Mouse (Mus musculus) small intestine, adult 2 months (tissue): Measurements from ENCODE around the gene Myl3. TPM values are rescaled to one million over a fixed set of nuclear protein-coding genes. Genes with fewer than 3 reads are reported as not detected.

Source experiments
- H3K27ac ChIP-seq: fragments of 200-500 bp; 2 replicates; pipeline ENCODE4 v1.5.1; 2012; ENCODE audit warnings: low read depth, low read length, control low read depth, inconsistent platforms; ENCODE audit not compliant: insufficient read depth
- H3K27me3 ChIP-seq: fragments of 200-500 bp; 2 replicates; pipeline ENCODE4 v1.6.1; 2012; ENCODE audit warnings: mild to moderate bottlenecking, moderate library complexity, low read length, inconsistent platforms; ENCODE audit not compliant: control insufficient read depth, insufficient read depth
- H3K36me3 ChIP-seq: fragments of 200-500 bp; 2 replicates; pipeline ENCODE4 v1.6.1; 2012; ENCODE audit warnings: mild to moderate bottlenecking, low read length, control low read depth, inconsistent platforms; ENCODE audit not compliant: control insufficient read depth, insufficient read depth
- H3K4me1 ChIP-seq: fragments of 200-500 bp; 2 replicates; pipeline ENCODE4 v1.6.1; 2012; ENCODE audit warnings: low read length, inconsistent platforms, mixed read lengths; ENCODE audit not compliant: control insufficient read depth, insufficient read depth, insufficient read length
- H3K4me3 ChIP-seq: fragments of 200-500 bp; 2 replicates; pipeline ENCODE4 v1.5.1; 2012; ENCODE audit warnings: low read depth, mild to moderate bottlenecking, control low read depth, inconsistent platforms, low read length, moderate library complexity
- CTCF ChIP-seq: fragments of 200-500 bp; IDR thresholded peaks from 2 replicates; pipeline ENCODE4 v1.5.1; 2012; ENCODE audit warnings: low read depth, mild to moderate bottlenecking, control low read depth, inconsistent platforms, low read length, moderate library complexity, mixed read lengths; ENCODE audit not compliant: insufficient replicate concordance, insufficient read length; ENCODE audit errors: extremely low read depth
- POLR2A ChIP-seq: fragments of 200-500 bp; IDR thresholded peaks from 2 replicates; pipeline ENCODE4 v1.6.1; 2012; ENCODE audit warnings: low read depth, mild to moderate bottlenecking, control low read depth, inconsistent platforms, low read length, moderate library complexity
- WGBS: fragments of 180-500 bp; shearing (Covaris S2); methylation state at CpG from one replicate; pipeline ENCODE4 v1.1.7; 2018; 5-methylcytosine and 5-hydroxymethylcytosine counted together
- polyA plus RNA-seq: library from polyadenylated mRNA; depleted of rRNA; stranded (reverse); fragments of >200 nt; gene quantifications from 2 replicates; pipeline ENCODE4 v1.2.3, GENCODE M21; 2012

Gene Myl3
- polyA plus RNA-seq, 1 experiment = not detected

DNA sequence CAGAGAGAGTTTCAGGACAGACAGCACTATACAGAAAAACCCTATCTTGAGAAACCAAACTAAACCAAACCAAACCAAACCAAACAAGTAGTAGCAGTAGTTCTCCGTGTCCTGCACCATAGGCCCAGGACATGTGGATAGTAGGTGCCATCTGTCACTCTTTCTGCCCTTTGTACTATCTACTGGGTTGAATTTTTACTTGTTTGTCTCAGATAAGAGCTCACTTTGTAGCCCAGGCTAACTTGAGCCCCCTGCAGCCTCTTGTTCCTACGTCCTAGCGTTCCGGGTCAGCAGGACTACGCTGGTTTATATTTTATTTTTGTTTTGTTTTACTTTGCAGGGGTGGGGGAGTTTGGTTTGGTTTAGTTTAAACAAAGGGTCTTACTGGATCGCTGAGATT is 37.7 kb upstream of the Myl3 start:
- WGBS = 84% methylated on average over 6 of the region's 6 CpGs
- Histone ChIP-seq H3K4me3 (no peak overlapping the region), H3K4me1 (peaks cover 30% of the 10 kb centered on the region), H3K36me3 (peaks cover 14% of the 10 kb centered on the region), H3K27ac (no peak overlapping the region), H3K27me3 (no peaks in the 10 kb centered on the region)
- TF ChIP-seq CTCF (no peak), POLR2A (no peak)

DNA sequence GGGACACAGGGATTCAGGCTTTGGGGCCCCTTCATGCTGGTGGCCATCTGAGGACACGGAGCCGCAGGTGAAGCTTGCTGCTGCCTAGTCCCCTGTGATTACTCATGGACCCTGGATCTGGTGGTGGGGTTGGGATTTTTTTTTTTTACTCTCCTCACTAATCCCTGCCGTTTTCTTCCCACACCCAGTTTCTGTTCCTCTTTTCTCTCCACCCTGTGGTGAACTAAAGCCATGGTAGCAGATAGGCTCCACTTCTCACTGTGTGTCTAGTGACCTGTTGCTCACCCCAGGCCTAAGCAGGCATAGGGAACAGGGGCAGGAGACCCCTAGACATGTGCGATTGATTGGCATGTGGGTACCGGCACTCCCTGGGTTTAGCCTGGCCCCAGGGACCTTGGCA is 34.9 kb upstream of the Myl3 start:
- TF ChIP-seq POLR2A (no peak), CTCF (no peak)
- peaks cover 25% of the 10 kb centered on the region for H3K36me3 ChIP-seq
- H3K27ac ChIP-seq = no peak overlapping the region
- no peak overlapping the region for H3K4me3 ChIP-seq
- no peaks in the 10 kb centered on the region for H3K27me3 ChIP-seq
- WGBS = 85% methylated on average over 5 of the region's 5 CpGs
- H3K4me1 ChIP-seq = peaks cover 14% of the 10 kb centered on the region

DNA sequence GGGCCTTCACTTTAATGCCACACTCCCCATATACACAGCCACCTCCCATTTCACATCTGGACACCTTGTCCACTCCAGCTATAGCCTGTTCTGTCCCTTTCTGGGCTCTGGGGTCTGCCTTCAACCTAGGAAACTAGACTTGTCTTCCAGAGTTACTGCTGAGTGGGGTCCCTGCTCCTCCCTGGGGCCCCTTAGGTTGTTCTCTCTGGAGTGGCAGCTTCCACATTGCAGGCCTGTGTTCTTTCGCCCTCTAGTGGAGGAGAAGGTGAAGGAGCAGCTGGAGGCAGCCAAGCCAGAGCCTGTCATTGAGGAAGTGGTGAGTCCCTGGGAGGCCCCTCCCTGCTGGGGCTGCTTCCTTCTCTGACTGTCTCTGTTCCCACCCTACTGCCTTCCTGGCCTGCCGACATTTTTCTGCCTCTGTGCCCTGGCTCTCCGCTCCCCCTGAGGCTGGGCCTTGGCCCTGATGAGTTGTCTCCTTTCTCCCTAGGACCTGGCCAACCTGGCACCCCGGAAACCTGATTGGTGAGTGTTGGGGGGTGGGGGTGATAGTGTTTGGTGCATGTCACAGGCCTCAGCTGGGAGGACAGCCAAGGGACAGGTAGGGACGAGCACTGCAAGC is 31.9 kb upstream of the Myl3 start:
- peaks cover 8% of the 10 kb centered on the region for H3K4me1 ChIP-seq
- H3K27ac ChIP-seq = peak overlapping the region; percentile 24; the same call in 1 of the 2 replicates
- 12% methylated on average over 5 of the region's 5 CpGs for WGBS
- H3K27me3 ChIP-seq = no peaks in the 10 kb centered on the region
- TF ChIP-seq CTCF (peak; percentile 82), POLR2A (no peak)
- H3K36me3 ChIP-seq = peaks cover 29% of the 10 kb centered on the region
- peak overlapping the region; percentile 58 for H3K4me3 ChIP-seq

DNA sequence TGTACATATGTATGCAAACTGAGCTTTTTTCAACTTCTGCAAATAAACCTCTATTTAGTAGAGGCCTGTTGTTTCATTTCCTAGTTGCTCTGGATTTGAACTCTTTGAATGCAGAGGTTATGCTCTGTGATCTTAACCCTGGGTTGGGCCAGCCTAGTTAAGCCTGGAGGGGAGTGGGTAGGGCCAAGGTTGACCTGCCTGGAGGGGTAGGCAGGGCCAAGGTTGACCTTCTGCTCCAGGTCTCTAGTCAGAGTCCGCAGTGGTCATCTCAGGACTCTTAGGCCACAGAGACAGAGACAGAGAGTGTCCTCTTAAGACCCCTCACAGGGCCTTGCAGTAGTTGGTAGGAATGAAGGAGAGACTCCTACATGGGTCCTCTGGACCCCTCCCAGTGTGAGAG is 30.1 kb upstream of the Myl3 start:
- no peak overlapping the region for H3K27ac ChIP-seq
- no peak overlapping the region for H3K4me3 ChIP-seq
- H3K27me3 ChIP-seq = no peaks in the 10 kb centered on the region
- WGBS = 100% methylated on average over 1 of the region's 1 CpGs
- TF ChIP-seq POLR2A = no peak
- TF ChIP-seq CTCF = no peak
- peaks cover 32% of the 10 kb centered on the region for H3K36me3 ChIP-seq
- peaks cover 8% of the 10 kb centered on the region for H3K4me1 ChIP-seq

DNA sequence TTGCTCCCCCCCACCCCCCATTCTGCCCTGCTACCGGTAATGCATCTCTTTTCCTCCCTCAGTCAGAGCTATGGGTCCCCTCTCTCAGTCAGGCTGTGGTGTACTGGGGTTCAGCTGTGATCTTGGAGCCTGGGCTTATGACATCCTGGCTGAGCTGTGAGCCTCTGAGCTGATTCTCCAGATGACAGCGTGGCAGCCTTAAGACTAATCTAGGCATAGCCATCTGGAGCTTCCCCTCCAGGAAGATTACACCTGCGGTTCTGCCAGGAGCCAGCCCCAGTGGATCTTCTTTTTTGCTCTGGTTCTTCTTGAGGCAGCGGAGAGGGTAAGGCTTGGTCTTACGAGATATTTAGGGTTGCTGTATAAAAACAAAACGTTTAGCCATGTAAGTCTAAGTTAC is 29.7 kb upstream of the Myl3 start:
- 97% methylated on average over 6 of the region's 6 CpGs for whole genome bisulfite sequencing
- H3K36me3 ChIP-seq = peaks cover 32% of the 10 kb centered on the region
- H3K4me3 ChIP-seq = no peak overlapping the region
- H3K27ac ChIP-seq = no peak overlapping the region
- H3K4me1 ChIP-seq = peaks cover 8% of the 10 kb centered on the region
- TF ChIP-seq CTCF (no peak), POLR2A (no peak)
- no peaks in the 10 kb centered on the region for H3K27me3 ChIP-seq

DNA sequence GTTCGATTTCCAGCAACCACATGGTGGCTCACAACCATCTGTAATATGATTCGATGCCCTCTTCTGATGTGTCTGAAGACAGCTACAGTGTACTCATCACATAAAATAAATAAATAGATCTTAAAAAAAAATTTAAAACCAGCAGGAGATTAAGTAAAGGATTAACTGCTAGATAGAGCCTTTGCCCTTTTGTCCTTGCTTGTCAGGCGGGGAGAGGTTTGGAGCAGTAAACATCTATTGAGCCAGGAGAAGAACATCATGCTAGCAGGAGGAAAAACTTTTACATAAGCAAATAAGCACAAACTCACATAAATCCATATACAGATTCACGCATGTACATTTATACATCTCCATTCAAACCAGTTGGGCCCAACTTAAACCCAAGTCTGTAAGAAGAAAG is 29.1 kb upstream of the Myl3 start:
- TF ChIP-seq CTCF (no peak), POLR2A (no peak)
- Histone ChIP-seq H3K4me1 (peaks cover 8% of the 10 kb centered on the region), H3K4me3 (no peak overlapping the region), H3K27me3 (no peaks in the 10 kb centered on the region), H3K27ac (no peak overlapping the region), H3K36me3 (peaks cover 32% of the 10 kb centered on the region)
- WGBS = 83% methylated on average over 4 of the region's 4 CpGs

DNA sequence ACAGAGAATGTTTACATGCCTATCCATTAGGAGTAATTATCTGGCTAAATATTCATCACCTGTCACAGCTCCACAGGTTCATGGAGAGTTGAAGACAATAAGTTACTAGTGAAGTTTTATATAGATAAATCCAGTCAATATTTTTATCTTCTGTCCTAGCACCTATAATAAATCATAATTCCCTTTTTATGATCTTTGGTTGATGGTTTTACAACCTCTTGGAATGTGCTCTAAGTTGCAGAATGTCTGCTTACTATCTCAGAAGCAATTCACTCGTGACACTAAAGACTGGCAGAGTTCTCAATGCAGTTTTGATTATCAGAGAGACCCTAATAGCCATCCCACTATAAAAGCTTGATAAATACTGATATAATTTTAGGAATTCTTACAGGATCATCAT is 28.3 kb upstream of the Myl3 start:
- H3K27ac ChIP-seq = no peak overlapping the region
- peaks cover 29% of the 10 kb centered on the region for H3K36me3 ChIP-seq
- TF ChIP-seq CTCF (no peak), POLR2A (no peak)
- 27% methylated on average over 1 of the region's 1 CpGs for WGBS
- no peak overlapping the region for H3K4me3 ChIP-seq
- H3K27me3 ChIP-seq = no peaks in the 10 kb centered on the region
- H3K4me1 ChIP-seq = peaks cover 8% of the 10 kb centered on the region
